Mouse (Mus musculus): ENCODE results near the gene Ttc7. TPM values are rescaled to one million over a fixed set of nuclear protein-coding genes. Genes with fewer than 3 reads are reported as not detected.

The Ttc7 gene
- total RNA-seq, 2 experiments from 2014 or later = 13.3 to 16.2 TPM

DNA sequence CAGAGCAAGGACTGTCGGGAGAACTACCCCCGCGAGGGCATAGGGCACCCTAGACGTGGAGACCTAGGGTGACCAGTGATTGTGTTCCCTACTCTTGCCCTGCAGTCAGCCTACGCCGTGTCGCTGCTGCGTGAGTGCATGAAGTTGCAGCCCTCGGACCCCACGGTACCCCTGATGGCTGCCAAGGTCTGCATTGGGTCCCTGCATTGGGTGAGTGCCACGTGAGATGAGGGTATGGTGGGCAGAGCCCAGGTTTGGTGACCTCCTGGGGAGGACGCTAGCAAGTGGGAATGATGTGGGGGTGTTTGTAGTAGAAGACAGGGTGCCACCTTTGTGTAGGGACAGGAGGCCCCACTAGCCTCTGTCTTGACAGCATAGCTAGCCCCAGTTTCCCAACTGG is 51.5 kb downstream of the Ttc7 start:
- DNase-seq (ENCODE audit: low spot score in 2 of 2) = no peak

DNA sequence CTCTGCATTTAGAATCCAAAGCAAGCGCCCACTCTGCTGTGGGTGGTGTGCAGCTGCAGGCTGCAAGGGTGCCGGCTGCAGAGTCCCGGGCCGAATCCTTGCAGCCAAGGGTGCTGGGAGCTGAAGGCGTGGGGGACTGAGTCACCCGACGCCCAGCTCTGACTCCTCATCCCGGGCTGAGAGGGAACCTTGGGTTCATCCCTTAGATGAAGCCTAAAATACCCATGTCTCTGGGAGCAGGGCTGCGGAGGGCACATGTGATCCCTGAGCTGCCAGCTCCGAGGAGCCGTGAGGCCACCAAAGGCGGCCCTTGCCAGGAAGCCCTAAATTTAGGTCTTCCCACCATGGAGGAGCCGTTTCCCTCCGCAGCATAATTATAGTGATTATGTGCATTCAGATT is 52.5 kb downstream of the Ttc7 start:
- no peak for DNase-seq (ENCODE audit: low spot score in 2 of 2)

DNA sequence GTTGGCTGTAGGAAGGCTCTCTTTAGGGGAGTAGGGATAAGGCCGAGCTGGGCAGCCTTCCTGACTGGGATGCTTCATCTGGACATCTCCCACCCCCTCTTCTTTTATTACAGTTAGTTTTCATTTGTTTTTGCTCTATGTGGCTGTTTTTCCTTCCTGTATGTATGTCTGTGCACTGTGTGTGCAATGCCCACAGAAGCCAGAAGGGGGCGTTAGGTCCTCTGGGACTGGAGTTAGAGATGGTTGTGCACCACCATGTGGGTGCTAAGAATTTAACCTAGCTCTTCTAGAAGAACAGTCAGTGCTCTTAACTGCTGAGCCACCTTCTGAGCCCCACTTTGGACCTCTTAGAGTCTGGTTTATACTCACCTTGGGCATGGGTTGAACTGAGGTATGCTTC is 53.0 kb downstream of the Ttc7 start:
- no peak for DNase-seq (ENCODE audit: low spot score in 2 of 2)

DNA sequence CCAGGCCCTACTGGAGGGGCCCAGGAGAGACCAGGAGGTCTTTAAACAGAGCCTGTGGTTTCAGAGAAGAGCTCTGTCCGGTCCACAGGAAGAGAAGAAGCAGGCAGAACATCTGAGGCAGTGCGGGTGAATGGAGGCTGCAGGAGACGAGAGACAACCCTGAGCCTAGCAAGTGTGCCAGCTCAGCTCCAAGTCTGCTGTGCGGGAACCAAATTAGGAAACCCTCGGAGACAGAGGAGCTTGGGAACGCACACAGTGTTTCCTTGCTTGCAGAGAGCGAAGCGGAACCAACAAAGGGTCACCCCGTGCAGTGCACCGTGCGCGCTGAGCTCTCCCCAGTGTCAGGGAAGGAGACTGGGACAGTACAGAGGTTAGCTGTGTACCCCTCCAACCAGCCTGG is 54.2 kb downstream of the Ttc7 start:
- no peak for DNase-seq (ENCODE audit: low spot score in 2 of 2)

DNA sequence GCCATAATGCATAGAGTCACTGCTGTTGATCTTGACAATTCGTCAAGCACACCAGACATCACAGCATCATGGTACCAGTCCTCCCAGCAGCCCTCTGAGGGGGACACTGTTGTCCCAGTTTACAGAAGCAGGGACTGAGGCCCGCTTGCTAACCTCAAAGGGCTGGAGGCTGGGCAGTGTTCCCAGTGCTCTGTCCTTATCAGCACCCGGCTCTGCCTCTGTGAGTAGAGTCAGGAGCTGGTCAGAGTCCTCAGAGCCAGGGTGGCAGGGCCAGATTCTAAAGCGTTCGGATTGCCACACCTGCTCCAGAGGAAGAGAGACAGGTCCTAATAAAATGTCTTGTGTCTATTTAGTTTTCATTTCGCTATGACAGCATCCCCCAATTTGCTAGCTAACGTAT is 55.0 kb downstream of the Ttc7 start:
- no peak for DNase-seq (ENCODE audit: low spot score in 2 of 2)

DNA sequence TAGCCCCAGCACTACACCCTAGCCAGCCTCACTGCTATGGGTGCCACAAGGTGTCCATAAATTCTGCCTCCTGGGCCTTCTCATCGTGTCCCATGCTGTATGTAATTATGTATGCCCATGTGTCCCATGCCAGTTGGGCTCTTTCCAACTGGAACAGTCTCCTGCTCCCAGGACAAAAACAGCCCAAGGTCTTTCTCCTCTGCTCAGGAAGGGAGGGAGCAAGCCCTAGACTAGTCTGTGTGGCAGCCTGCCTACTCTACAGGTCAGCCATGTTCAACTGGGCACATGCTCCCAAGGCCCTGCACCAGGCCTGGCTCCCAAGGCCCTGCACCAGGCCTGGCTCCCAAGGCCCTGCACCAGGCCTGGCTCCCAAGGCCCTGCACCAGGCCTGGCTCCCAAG is 56.4 kb downstream of the Ttc7 start:
- no peak for DNase-seq (ENCODE audit: low spot score in 2 of 2)

DNA sequence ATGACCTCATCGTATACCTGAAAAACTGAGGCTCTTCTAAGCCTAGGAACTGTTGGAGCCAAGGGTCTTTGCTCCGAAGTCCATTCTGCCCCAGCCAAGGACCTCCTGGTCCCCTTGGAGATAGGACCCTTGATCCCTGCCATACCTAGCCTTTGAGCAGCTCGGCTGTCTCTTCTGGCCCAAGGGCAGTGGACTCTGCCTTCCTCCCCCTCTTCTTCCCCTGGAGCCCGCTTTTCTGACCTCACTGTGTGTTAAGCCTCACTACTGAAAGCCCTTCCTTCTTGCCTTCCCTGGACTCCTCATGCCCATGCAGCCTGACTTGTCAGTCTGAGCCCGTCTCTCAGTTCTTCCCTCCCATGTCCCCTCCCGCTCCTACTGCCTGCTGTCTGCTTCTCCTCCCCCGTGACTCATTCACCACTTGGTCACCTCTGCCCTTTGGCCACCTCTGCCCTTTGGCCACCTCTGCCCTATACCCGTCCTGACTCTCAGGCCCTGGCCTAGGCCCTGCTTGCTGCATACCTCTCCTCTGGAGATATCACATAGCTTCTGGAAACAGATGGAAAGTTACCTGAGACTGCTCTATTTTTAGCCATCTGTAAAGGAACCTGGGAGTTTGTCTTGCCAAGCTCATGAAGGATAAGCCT is 60.5 kb downstream of the Ttc7 start:
- DNase-seq (ENCODE audit: low spot score in 2 of 2) = no peak

DNA sequence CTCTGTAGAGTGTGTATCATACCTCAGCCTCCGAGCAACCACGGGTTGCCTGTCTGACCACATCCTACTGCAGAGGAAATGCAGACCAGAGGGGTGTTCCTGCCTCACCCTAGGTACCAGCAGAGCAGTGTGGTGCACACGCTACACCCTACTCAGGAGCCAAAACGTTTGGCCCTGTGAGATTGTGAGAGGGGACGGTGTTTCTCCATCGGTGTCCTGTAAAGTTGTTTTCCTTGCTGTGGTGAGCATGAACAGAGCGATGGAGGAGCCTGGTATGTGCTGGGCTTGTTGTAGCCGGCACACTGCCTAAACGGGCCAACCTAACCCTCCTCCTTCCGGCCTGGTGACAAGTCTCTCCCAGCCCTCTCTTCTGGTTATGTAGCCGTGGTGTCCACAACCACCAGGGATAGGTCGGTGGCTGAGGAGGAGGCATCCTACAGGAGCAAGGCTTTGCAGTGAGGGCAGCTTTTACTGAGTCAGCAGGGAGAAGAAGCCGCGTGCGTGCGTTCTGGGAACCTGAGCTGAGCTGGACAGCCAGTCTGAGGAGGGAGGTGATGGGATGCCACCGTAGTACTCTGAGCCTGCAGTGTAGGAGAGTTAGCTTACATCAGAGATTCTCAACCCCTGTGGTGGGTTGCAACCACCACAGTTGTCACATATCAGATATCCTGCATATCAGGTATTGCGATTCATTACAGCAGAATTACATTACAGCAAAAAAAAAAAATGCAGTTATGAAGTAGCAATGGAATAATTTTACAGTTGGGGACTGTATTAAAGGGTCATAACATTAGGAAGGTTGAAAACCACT is 62.0 kb downstream of the Ttc7 start:
- DNase-seq (ENCODE audit: low spot score in 2 of 2) = no peak

DNA sequence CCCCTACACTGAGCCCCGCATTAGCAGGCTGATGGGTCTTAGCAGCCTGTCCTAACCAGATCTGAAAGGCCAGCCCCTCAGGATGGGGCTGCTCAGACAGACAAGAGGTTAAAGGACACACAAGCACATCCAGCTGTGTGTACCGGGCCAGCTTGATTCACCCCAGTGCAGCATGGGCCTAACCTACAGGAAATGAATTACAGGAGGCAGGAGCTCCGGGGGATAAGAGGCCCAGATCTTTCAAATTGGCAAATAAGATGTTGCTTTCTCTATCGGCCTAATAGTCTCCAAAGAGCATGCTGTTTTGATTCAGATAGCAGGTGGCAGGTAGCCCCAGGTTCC is 62.5 kb downstream of the Ttc7 start:
- DNase-seq (ENCODE audit: low spot score in 2 of 2) = no peak

DNA sequence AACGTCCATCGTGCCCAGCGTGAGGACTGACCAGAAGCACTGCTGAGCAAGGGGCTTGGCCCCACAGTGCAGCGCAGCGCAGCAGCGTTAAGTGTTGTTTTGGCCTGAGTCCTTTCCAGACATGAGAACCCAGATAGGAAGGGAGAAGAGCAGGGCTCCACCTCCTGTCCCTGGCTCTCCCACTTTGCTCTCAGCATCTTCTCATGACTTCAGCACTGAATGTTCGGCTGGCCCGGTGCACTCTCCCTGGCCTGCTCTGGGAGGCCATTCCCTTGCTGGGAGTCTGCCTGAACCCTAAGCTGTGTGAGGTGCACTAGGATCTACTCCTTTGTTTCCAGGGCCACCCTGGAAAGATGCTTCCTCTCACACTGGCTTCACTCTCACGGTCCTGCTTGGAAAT is 65.7 kb downstream of the Ttc7 start:
- DNase-seq (ENCODE audit: low spot score in 2 of 2) = no peak

DNA sequence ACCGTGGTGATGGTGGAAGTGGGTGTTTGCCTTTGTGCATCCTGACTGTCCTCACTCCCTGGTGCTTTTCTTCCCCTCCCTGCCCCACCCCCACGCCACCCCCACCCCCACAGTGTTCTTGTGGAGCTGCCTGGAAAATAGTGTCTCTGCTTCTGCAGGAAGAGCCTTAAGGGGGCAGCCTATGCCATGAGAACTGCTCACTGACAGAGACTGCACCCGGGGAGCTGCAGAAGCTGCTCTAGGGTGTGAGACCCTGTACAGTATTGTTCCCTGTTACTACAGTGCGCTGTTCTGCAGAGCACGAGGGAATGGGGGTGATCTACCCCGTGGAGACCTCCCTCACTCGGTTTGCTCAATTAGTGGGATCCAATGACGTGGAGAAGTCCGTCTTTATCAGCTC is 66.4 kb downstream of the Ttc7 start:
- DNase-seq (ENCODE audit: low spot score in 2 of 2) = no peak

DNA sequence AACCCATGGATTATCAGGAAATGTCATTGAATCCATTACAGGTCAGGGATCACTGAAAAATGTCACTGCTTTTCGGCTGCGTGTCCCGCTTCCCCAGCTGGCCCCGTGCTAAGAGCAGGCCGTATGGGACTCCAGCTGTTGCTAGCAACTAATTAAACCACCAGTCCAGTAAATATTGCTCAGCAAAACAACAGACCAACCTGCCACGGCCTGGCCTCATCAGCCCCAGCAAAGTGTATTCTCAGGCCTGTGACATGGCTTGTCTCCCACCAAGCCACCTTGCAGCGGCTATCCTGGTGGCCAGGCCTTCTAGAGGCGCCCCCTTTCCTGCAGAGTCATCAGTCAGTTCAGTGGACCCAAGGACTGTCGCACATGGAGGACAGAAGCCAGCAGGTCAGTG is 66.9 kb downstream of the Ttc7 start:
- no peak for DNase-seq (ENCODE audit: low spot score in 2 of 2)

DNA sequence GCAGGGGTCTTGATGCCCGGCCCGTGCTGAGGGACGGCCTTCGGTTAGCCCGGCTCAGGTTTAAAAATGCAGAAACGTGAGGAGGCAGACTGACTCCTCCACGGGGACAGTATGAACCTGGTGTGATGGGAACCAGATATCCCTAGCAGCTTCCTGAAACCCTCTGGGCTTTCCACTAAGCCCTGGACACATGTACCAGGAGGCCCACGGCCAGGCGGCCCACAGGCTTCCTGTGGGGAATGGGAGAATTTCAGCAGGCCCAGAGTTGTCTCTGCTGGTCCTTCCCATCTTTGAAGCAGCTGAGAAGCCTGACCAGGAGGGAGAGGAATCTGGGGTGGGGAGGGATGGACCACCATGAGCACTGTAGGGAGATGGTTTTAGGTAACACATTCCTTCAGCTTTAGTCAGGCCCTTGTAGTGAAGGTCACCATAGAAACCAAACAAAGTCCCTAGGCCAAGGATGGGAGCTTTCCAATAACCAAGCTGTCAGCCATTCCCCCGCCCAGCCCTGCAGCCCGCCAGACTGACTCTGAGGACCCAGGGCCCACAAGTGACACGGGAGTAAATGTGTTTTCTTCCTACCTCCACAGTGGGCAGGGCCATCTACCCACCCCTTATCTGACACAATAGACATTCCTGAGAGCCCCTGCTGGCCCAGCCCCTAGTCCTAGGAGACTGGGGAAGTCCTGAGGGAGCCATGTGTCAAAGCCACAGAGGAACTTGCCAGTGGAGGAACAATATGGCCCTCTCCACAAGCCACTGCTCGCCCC is 68.0 kb downstream of the Ttc7 start:
- peak in 1 of 2 experiments; percentile 65 for DNase-seq (ENCODE audit: low spot score in 2 of 2)

DNA sequence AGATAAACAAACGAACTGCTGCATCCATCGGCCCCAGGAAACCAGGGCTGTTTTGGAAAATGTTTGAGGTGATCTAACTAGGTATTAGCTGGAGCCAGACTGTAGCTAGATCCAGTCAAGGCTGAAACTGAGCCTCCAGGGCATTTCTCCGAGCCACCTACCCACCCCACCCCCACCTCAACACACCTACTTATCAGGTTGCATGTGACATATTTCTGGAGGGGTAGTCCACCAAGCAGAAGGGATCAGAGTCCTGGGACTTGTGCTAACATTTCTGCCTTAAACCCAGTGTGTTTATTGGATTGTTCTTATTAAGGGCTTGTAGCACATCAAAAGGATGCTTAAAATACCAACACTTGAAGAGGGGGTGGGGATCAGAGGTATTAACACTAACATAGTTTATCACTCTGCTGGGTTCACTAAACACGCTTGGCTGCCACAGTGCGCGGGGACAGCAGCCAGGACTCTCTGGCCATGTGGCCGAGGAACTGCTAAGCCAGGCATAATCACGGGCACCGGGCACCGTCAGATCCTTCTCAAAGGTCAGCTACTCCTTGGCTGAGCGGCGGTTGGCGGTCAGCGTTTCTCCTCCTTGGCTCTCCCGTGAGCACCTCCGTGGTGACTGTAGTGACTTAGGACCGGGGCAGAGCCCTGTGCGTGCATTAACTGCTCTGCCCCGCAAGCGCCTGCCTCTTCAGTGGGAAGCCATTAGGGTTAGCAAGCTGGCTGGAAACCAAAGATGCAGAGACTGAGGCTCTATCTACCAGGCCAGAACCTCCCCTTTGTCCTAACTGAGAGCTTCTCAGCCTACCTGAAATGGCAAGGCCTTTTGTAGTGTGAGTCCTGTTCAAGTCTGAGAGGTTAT is 68.8 kb downstream of the Ttc7 start:
- DNase-seq (ENCODE audit: low spot score in 2 of 2) = peak in 1 of 2 experiments; percentile 59

DNA sequence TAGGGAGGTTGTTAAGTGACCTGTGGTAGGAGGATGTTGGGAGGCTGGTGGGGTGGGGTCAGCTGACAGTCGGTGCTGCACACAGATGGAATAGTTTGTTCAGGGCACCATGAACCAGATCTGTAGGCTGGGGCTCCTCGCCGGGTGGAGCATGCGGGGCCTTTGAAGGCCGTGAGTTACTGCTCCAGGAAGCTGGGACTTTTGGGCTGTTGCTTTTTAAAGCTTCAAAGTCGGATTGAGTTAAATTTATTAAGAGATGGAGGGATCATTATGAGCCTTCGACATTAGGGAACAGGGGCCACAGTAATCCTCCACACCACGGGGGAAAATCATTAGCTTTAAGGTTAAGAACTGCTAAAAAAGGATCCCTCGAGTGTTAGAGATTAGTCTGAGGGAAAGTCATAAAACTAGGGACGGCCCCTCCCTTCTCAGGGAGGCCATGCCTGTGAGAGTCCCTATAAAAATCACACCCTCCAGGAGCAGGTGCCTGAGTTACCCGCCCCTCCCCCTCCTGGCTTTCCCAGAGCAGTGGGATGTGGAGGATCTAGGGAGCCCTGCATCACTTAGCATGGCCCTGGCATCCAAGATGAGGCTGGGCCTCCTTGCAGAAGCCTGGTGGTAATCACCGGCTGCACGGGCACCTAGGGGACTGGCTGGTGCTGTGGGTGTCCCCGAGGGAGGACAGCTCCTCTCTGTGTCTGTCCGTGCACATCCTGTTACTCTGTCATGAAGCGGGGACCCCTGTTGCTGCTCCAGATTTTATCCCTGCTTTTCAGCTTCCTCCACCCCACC is 69.6 kb downstream of the Ttc7 start:
- DNase-seq (ENCODE audit: low spot score in 2 of 2) = no peak

DNA sequence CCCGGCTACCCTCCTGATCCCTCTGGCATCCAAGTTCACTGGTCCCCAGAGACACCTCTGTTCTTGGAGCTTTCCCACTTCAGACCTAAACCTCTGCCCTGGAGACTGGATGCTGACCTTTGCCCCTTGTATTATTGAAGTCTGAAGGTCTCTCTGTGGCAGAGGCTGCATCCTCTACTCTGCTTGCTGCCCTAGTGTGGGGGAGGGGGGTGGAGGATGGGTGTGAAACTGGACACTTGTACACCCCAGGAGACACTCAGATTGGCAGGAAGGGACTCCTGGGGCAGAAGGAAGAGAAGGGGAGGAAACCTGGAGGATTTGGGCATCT is 70.2 kb downstream of the Ttc7 start:
- DNase-seq (ENCODE audit: low spot score in 2 of 2) = no peak

DNA sequence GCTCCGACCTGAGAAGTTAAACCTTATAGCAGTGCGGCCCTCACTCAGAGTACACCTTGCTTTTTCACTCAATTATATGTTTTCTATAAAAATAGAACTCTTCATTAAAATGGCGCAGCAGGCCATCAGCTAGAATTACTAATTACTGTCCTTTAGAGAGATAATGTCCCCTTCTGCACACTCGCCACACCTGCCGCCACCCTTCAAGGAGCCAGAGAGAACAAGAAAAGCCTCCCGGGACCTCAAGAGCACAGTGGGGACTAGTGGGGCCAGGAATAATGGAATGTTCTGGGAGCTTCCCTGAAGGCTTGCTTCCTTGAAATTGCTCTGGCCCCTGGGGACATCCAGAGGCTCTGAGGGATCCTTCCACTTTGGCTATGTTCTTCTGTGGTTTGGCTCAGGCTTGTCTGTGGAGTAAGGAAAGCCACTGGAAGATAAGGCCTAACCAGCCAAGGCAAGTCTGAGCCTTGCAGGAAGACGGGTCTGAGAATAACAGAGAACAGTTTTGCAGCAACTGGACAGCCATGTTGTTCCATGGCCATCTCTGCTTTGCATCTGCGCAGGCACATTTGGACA is 71.1 kb downstream of the Ttc7 start:
- DNase-seq (ENCODE audit: low spot score in 2 of 2) = no peak

DNA sequence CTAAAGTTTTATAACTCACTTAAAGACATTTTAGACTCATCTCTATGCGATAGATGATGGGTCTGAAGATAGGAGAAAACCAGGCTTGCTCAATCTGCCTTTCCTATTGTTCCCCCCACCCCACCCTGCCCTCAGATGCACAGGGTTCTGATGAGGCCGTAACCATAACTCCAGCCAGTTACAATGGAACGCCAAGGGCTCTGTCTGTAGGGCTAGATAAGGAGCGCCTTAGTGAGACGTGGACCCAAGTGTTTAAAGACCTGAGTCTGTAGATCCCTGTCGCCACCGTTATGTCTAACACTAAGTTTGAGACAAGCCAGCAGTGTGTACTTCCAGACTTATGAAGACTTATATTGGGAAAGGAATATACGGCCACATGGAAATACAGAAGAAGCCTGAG is 72.8 kb downstream of the Ttc7 start:
- no peak for DNase-seq (ENCODE audit: low spot score in 2 of 2)

DNA sequence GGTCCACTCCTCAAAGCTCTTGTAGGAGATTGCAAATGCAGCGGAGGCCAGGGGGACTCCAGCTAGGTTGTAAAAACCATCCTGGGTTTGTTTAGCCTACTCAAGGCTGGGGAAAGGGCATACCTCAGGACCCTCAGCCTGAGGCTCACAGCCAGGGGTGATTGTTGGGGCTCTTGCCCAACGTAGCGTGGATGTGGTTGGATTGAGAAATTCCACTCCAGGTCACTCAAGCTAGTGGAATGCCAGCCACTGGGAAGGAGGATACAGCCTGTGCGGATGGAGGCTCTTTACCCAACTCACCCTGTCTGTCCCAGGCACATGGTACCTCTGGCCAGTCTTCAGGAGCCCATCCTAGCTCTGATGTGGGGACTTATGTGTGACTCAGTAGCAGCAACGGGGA is 73.6 kb downstream of the Ttc7 start:
- DNase-seq (ENCODE audit: low spot score in 2 of 2) = no peak

DNA sequence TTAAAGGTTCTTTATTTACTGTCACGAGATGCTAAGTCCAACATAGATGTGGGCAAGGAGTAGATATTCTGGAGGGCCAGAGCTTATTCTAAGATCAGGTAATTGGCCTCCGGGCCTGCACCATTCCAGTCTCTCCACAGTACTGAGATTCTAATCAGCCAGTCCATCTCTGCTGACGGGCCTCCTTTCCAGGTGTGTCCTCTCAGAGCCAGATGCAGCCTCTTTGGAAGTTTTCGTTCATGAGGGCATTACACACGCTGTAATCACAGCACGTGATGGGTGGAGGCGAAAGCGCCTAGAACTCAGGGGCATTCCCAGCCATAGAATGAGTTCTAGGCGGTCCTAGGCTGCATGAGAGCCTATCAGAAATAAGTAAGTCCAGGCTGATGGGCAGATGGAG is 74.8 kb downstream of the Ttc7 start:
- DNase-seq (ENCODE audit: low spot score in 2 of 2) = no peak

Data from gastrocnemius, postnatal 4 days (tissue).